Mouse (Mus musculus) midbrain, embryonic 12.5 days (tissue): ENCODE data around the gene Slc25a28. TPM values are rescaled to one million over a fixed set of nuclear protein-coding genes. Genes with fewer than 3 reads are reported as not detected.

Experiments
- ATAC-seq: fragments of 200-750 bp; cut with Nextera tagmentation; 2 replicates; pipeline ENCODE4 v1.8.0; 2017; ENCODE audit warnings: low read depth, moderate TSS enrichment, moderate library complexity; ENCODE audit not compliant: low FRiP score
- H3K27ac ChIP-seq: fragments of 300-500 bp; sonication (generic); replicated peaks from 2 replicates; pipeline ENCODE4 v1.5.1; 2016; ENCODE audit warnings: mild to moderate bottlenecking
- H3K27me3 ChIP-seq: fragments of 300-500 bp; sonication (generic); 2 replicates; pipeline ENCODE4 v1.6.1; 2016; ENCODE audit warnings: mild to moderate bottlenecking
- H3K36me3 ChIP-seq: fragments of 300-500 bp; sonication (generic); 2 replicates; pipeline ENCODE4 v1.6.1; 2016
- H3K4me1 ChIP-seq: fragments of 300-500 bp; sonication (generic); 2 replicates; pipeline ENCODE4 v1.6.1; 2016
- H3K4me2 ChIP-seq: fragments of 300-500 bp; sonication (generic); replicated peaks from 2 replicates; pipeline ENCODE4 v1.6.1; 2016; ENCODE audit warnings: mild to moderate bottlenecking, moderate library complexity
- H3K4me3 ChIP-seq: fragments of 300-500 bp; sonication (generic); 2 replicates; pipeline ENCODE4 v1.5.1; 2016; ENCODE audit warnings: mild to moderate bottlenecking
- H3K9ac ChIP-seq: fragments of 300-500 bp; sonication (generic); replicated peaks from 2 replicates; pipeline ENCODE4 v1.6.1; 2016; ENCODE audit warnings: mild to moderate bottlenecking, moderate library complexity
- H3K9me3 ChIP-seq: fragments of 300-500 bp; sonication (generic); 2 replicates; pipeline ENCODE4 v1.6.1; 2016; ENCODE audit warnings: mild to moderate bottlenecking
- WGBS: fragments of 180-500 bp; shearing (Covaris S2); methylation state at CpG from one replicate; pipeline ENCODE4 v1.1.7; 2016; 5-methylcytosine and 5-hydroxymethylcytosine counted together
- polyA plus RNA-seq: library from polyadenylated mRNA; unstranded; fragments of >200 nt; fragmentation: Nextera tagmentation; extraction: Ambion mirVana; gene quantifications from 2 replicates; pipeline ENCODE4 v1.2.1, GENCODE M21; 2016

Slc25a28 gene
- polyA plus RNA-seq = 15.8 and 16.7 TPM in 2 replicates

GRCm38 (mm10) chr19:43674730-43675524 is at the start of gene Slc25a28:
Slc25a28 (minus strand) TSS chr19:43674881.
- Histone ChIP-seq H3K4me3 (peak within 1 kb of the TSS; percentile 83), H3K9ac (peak within 1 kb of the TSS; percentile 81), H3K27me3 (0 out of 2 replicates have a peak, but pooled peaks cover 5% of the 10 kb centered on the region), H3K9me3 (no peaks in the 10 kb centered on the region), H3K36me3 (no peaks in the 10 kb centered on the region), H3K4me1 (peaks cover 22% of the 10 kb centered on the region), H3K27ac (peak within 1 kb of the TSS; percentile 94), H3K4me2 (peak within 1 kb of the TSS; percentile 89)
- ATAC-seq = peak; percentile 95
- WGBS = under 1% methylated on average over 64 of the region's 79 CpGs

DNA sequence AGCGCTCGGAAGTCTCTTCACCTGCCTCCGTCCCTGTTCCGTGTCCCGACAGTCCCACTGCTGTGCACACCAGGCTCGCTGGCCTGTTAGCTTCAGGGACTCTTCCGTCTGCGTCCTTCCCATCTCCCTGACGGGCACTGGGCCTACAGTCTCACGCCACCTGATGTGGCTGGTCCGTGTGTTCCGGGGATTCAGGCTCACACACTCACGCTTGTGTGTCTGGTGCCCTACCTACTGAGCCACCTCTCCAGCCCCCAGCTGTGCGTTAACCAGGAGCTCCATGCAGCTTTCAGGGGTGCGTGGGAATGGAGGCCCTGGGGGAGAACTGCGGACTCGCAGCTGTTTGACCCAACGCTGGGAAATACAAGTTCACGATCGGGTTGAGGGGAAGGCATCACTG is 49.5 kb upstream of the Slc25a28 start:
- Histone ChIP-seq H3K4me3 (no peak overlapping the region), H3K9me3 (no peaks in the 10 kb centered on the region), H3K27ac (no peak overlapping the region), H3K36me3 (peaks cover 65% of the 10 kb centered on the region), H3K27me3 (no peaks in the 10 kb centered on the region), H3K4me2 (no peak overlapping the region), H3K4me1 (no peaks in the 10 kb centered on the region), H3K9ac (no peak overlapping the region)
- no peak for ATAC-seq
- WGBS = 92% methylated on average over 20 of the region's 20 CpGs

GRCm38 (mm10) chr19:43723501-43723900 is 48.8 kb upstream of the Slc25a28 start:
- Histone ChIP-seq H3K36me3 (peaks cover 61% of the 10 kb centered on the region), H3K9ac (no peak overlapping the region), H3K4me1 (no peaks in the 10 kb centered on the region), H3K27me3 (no peaks in the 10 kb centered on the region), H3K4me2 (no peak overlapping the region), H3K27ac (no peak overlapping the region), H3K9me3 (no peaks in the 10 kb centered on the region), H3K4me3 (no peak overlapping the region)
- ATAC-seq = no peak
- 85% methylated on average over 10 of the region's 10 CpGs for WGBS

DNA sequence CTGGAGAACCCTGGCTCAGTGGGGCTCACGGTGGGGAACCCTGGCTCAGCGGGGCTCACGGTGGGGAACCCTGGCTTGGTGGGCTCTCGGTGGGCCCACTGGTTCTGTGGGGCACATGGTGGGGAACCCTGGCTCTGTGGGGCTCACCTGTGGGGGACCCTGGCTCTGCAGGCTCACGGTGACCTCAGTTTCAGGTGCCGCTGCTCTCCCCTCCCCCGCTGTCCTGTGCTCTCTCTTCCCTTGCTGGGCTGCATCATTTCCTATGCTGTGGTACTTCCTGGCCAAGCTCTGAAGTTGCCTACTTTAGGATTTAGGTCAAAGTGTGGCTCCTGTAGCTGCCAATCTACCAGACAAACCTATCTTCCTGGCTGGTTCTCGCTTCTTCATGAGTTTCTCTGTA is 48.2 kb upstream of the Slc25a28 start:
- no peaks in the 10 kb centered on the region for H3K4me1 ChIP-seq
- H3K9me3 ChIP-seq = no peaks in the 10 kb centered on the region
- ATAC-seq = no peak
- H3K4me2 ChIP-seq = no peak overlapping the region
- no peak overlapping the region for H3K4me3 ChIP-seq
- no peak overlapping the region for H3K27ac ChIP-seq
- 77% methylated on average over 8 of the region's 8 CpGs for WGBS
- no peaks in the 10 kb centered on the region for H3K27me3 ChIP-seq
- H3K36me3 ChIP-seq = peaks cover 60% of the 10 kb centered on the region
- H3K9ac ChIP-seq = no peak overlapping the region

DNA sequence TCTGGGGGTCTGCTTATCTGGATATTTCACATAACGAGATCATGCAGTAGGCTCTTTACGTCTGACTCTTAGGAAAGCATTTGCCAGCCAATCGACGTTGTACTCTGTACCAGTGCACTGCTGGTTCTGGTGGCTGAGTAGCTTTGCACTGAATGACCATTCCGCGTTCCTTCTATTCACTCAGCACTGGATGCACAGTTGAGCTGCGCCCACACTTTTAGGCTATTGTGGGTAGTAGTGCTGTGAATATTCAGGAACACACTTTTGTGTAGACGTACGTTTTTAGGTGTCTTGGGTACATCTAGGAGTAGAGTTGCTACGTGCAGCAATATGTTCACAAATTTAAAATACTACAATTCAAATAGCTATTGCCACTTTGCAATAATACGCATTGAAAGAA is 45.4 kb upstream of the Slc25a28 start:
- 94% methylated on average over 11 of the region's 11 CpGs for WGBS
- no peaks in the 10 kb centered on the region for H3K27me3 ChIP-seq
- H3K4me1 ChIP-seq = no peaks in the 10 kb centered on the region
- H3K9ac ChIP-seq = no peak overlapping the region
- H3K36me3 ChIP-seq = peaks cover 47% of the 10 kb centered on the region
- no peaks in the 10 kb centered on the region for H3K9me3 ChIP-seq
- no peak overlapping the region for H3K27ac ChIP-seq
- no peak overlapping the region for H3K4me2 ChIP-seq
- H3K4me3 ChIP-seq = no peak overlapping the region
- ATAC-seq = no peak

DNA sequence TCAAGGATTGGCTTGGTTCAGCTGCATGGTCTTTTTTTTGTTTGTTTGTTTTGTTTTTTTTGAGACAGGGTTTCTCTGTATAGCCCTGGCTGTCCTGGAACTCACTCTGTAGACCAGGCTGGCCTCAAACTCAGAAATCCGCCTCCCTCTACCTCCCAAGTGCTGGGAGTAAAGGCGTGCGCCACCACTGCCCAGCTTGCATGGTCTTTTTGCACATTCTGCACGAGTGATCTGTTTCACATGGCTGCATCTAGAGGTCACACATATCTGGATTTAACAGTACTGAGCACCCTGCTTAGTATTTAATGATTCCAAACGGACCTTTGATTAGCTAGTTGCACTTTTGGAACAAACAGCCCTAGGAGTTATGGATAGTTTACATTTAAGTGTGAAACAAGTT is 37.3 kb upstream of the Slc25a28 start:
- Histone ChIP-seq H3K4me1 (no peaks in the 10 kb centered on the region), H3K9me3 (no peaks in the 10 kb centered on the region), H3K36me3 (peaks cover 32% of the 10 kb centered on the region), H3K27ac (no peak overlapping the region), H3K4me2 (no peak overlapping the region), H3K4me3 (no peak overlapping the region), H3K27me3 (no peaks in the 10 kb centered on the region), H3K9ac (no peak overlapping the region)
- WGBS = 82% methylated on average over 5 of the region's 5 CpGs
- ATAC-seq = no peak

GRCm38 (mm10) chr19:43711159-43711916 is 36.7 kb upstream of the Slc25a28 start:
- ATAC-seq = no peak
- Histone ChIP-seq H3K4me1 (no peaks in the 10 kb centered on the region), H3K27me3 (no peaks in the 10 kb centered on the region), H3K36me3 (peaks cover 38% of the 10 kb centered on the region), H3K4me3 (no peak overlapping the region), H3K27ac (no peak overlapping the region), H3K9me3 (no peaks in the 10 kb centered on the region), H3K4me2 (no peak overlapping the region), H3K9ac (no peak overlapping the region)
- 64% methylated on average over 22 of the region's 22 CpGs for WGBS

- Histone ChIP-seq H3K4me2 (no peak overlapping the region), H3K9me3 (no peaks in the 10 kb centered on the region), H3K9ac (no peak overlapping the region), H3K4me3 (no peak overlapping the region), H3K27me3 (no peaks in the 10 kb centered on the region), H3K36me3 (peaks cover 51% of the 10 kb centered on the region), H3K27ac (no peak overlapping the region), H3K4me1 (no peaks in the 10 kb centered on the region)
- no peak for ATAC-seq
- 79% methylated on average over 8 of the region's 8 CpGs for WGBS
Measured at GRCm38 (mm10) chr19:43709317-43709716, 34.6 kb upstream of the Slc25a28 start.

DNA sequence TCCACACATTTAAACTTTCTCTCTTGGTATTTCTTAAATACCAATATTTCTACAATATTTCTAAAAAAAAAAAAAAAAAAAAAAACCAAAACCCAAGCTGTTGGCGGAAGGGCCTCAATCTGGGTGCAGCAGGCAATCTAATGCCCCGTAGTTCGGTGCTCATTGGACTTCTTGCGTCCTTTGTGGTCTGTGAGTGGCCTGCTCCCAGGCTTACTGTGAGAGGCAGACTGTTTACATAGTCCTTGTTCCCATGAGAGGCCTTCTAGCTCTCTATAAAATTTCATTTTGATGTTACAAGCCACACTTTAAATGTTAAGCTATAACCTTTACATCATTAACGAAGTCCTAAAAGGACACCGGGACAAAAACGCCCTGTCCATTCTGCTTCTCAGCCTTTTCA is 33.5 kb upstream of the Slc25a28 start:
- Histone ChIP-seq H3K27ac (no peak overlapping the region), H3K9ac (no peak overlapping the region), H3K4me2 (no peak overlapping the region), H3K9me3 (no peaks in the 10 kb centered on the region), H3K27me3 (no peaks in the 10 kb centered on the region), H3K36me3 (peaks cover 56% of the 10 kb centered on the region), H3K4me3 (no peak overlapping the region), H3K4me1 (no peaks in the 10 kb centered on the region)
- no peak for ATAC-seq
- 89% methylated on average over 7 of the region's 7 CpGs for WGBS

- Histone ChIP-seq H3K27ac (no peak overlapping the region), H3K9me3 (no peaks in the 10 kb centered on the region), H3K4me3 (no peak overlapping the region), H3K4me2 (no peak overlapping the region), H3K9ac (no peak overlapping the region), H3K27me3 (no peaks in the 10 kb centered on the region), H3K36me3 (peaks cover 67% of the 10 kb centered on the region), H3K4me1 (no peaks in the 10 kb centered on the region)
- no peak for ATAC-seq
- WGBS = 92% methylated on average over 17 of the region's 17 CpGs
Measured at GRCm38 (mm10) chr19:43704787-43705497, 30.3 kb upstream of the Slc25a28 start.

GRCm38 (mm10) chr19:43704211-43704610 is 29.5 kb upstream of the Slc25a28 start:
- 90% methylated on average over 11 of the region's 11 CpGs for WGBS
- ATAC-seq = no peak
- Histone ChIP-seq H3K4me3 (no peak overlapping the region), H3K36me3 (peaks cover 70% of the 10 kb centered on the region), H3K9me3 (no peaks in the 10 kb centered on the region), H3K4me2 (no peak overlapping the region), H3K9ac (no peak overlapping the region), H3K4me1 (no peaks in the 10 kb centered on the region), H3K27me3 (no peaks in the 10 kb centered on the region), H3K27ac (no peak overlapping the region)

- H3K27ac ChIP-seq = no peak overlapping the region
- H3K27me3 ChIP-seq = no peaks in the 10 kb centered on the region
- H3K36me3 ChIP-seq = peaks cover 32% of the 10 kb centered on the region
- H3K4me1 ChIP-seq = no peaks in the 10 kb centered on the region
- 85% methylated on average over 6 of the region's 6 CpGs for WGBS
- H3K4me2 ChIP-seq = no peak overlapping the region
- ATAC-seq = no peak
- no peaks in the 10 kb centered on the region for H3K9me3 ChIP-seq
- no peak overlapping the region for H3K9ac ChIP-seq
- H3K4me3 ChIP-seq = no peak overlapping the region
Measured at GRCm38 (mm10) chr19:43699763-43700155, 25.1 kb upstream of the Slc25a28 start.
